Mouse (Mus musculus) heart, embryonic 13.5 days (tissue): ENCODE results near the gene Bcdin3d. TPM values are rescaled to one million over a fixed set of nuclear protein-coding genes. Genes with fewer than 3 reads are reported as not detected.

ENCODE experiments used
- ATAC-seq: fragments of 200-750 bp; cut with Nextera tagmentation; 2 replicates; pipeline ENCODE4 v1.8.0; 2017; ENCODE audit warnings: moderate TSS enrichment; ENCODE audit not compliant: insufficient number of reproducible peaks, low FRiP score, low TSS enrichment; ENCODE audit errors: extremely low read depth
- H3K27ac ChIP-seq: fragments of 300-500 bp; sonication (generic); replicated peaks from 2 replicates; pipeline ENCODE4 v1.5.1; 2015; ENCODE audit warnings: moderate library complexity, mild to moderate bottlenecking, inconsistent platforms
- H3K27me3 ChIP-seq: fragments of 300-500 bp; sonication (generic); replicated peaks from 2 replicates; pipeline ENCODE4 v1.6.1; 2015; ENCODE audit warnings: mild to moderate bottlenecking, inconsistent platforms
- H3K36me3 ChIP-seq: fragments of 300-500 bp; sonication (generic); 2 replicates; pipeline ENCODE4 v1.6.1; 2015; ENCODE audit warnings: mild to moderate bottlenecking, inconsistent platforms
- H3K4me1 ChIP-seq: fragments of 300-500 bp; sonication (generic); 2 replicates; pipeline ENCODE4 v1.6.1; 2015; ENCODE audit warnings: inconsistent platforms
- H3K4me2 ChIP-seq: fragments of 300-500 bp; sonication (generic); 2 replicates; pipeline ENCODE4 v1.6.1; 2015; ENCODE audit warnings: inconsistent platforms, mild to moderate bottlenecking, moderate library complexity
- H3K4me3 ChIP-seq: fragments of 300-500 bp; sonication (generic); 2 replicates; pipeline ENCODE4 v1.5.1; 2015; ENCODE audit warnings: moderate library complexity, mild to moderate bottlenecking, inconsistent platforms
- H3K9ac ChIP-seq: fragments of 300-500 bp; sonication (generic); 2 replicates; pipeline ENCODE4 v1.6.1; 2015; ENCODE audit warnings: inconsistent platforms, mild to moderate bottlenecking, moderate library complexity
- H3K9me3 ChIP-seq: fragments of 300-500 bp; sonication (generic); 2 replicates; pipeline ENCODE4 v1.6.1; 2016; ENCODE audit warnings: inconsistent platforms
- WGBS: fragments of 180-500 bp; shearing (Covaris S2); methylation state at CpG from one replicate; pipeline ENCODE4 v1.1.7; 2015; ENCODE audit warnings: mixed read lengths; 5-methylcytosine and 5-hydroxymethylcytosine counted together
- polyA plus RNA-seq: library from polyadenylated mRNA; unstranded; fragments of >200 nt; fragmentation: Nextera tagmentation; extraction: Ambion mirVana; gene quantifications from 2 replicates; pipeline ENCODE4 v1.2.1, GENCODE M21; 2015

Gene Bcdin3d
- polyA plus RNA-seq, 1 experiment from 2014 or later: 10.5 TPM

DNA sequence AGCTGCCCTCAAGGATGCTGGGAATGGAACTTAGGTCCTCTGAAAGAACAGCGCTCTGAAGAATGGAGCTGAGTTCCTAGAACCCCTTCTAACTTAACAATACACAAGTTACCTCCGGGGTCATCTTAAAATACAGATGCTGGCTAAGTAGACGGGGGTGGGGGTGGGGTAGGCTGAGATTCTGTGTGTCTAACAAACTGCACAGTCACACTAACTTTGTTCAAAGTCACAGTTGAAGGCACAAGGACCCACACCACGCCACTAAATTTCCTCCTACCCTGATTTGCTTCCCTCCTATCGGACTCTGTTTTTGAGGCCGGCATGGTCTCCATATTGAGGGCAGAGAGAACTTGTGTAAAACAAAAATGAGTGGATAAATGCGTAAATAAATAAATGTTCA, 1.6 kb downstream of the Bcdin3d start:
- Histone ChIP-seq H3K9me3 (no peaks in the 10 kb centered on the region), H3K27me3 (no peaks in the 10 kb centered on the region), H3K36me3 (peaks cover 19% of the 10 kb centered on the region), H3K4me2 (peak overlapping the region; percentile 85; the same call in 1 of the 2 replicates), H3K4me3 (no peak overlapping the region), H3K4me1 (peaks cover 35% of the 10 kb centered on the region), H3K9ac (no peak overlapping the region), H3K27ac (no peak overlapping the region)
- 84% methylated on average over 7 of the region's 7 CpGs for WGBS
- ATAC-seq: no peak

DNA sequence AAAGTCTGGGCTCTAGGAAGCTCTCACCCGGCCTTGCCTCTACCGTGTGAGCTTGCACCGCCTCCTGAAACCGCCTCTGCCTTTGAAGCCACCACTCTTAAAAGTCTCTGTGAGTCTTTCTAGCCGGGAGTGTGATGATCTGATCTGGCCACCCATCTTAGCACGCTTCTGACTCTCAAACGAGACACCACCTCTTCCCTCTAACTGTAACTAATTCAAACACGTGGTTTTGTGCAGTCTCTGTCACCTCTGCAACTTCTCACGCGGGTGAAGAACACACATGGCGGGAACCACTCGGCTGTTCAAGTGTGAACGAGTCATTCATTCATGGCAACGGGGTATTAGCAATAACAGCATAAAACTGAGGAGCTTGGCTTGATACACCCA, 2.9 kb downstream of the Bcdin3d start:
- H3K4me3 ChIP-seq: no peak overlapping the region
- no peaks in the 10 kb centered on the region for H3K27me3 ChIP-seq
- H3K9ac ChIP-seq: no peak overlapping the region
- peaks cover 43% of the 10 kb centered on the region for H3K4me1 ChIP-seq
- 71% methylated on average over 14 of the region's 14 CpGs for WGBS
- no peak for ATAC-seq
- peaks cover 19% of the 10 kb centered on the region for H3K36me3 ChIP-seq
- H3K27ac ChIP-seq: no peak overlapping the region
- H3K4me2 ChIP-seq: no peak overlapping the region
- no peaks in the 10 kb centered on the region for H3K9me3 ChIP-seq

DNA sequence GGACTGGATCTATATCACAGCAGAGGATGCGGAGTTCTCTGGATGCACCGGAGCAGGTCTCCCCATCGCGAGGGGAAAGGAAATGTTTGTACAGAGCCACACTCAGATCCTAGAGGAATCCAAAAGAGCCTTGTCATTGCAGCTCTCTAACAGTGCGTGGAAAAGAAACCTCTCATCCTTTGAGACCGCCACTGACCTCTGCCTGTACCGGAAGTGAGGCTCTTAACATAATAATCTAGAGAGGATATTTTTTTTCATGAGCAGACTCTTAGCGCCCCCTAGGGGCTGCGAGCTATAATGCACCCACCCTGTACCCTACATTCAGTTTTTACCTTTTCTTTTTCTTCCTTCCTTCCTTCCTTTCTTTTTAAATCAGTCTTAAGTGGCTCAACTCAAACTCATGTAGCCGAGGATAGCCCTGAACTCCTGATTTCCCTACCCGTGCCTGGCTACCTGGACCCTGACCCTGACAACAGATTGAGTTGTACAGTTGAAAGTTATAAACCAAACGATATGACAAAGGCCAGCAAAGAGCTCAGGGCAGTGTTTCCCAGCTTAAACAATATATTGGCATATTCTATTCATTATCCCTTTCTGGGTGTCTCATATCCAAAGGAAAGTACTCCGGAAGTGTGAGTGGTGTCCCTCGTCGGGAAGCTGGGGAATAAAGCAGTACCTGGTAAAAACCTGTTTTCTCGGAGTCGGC, 3.4 kb downstream of the Bcdin3d start:
- ATAC-seq: no peak; the same call in 1 of the 2 replicates
- Histone ChIP-seq H3K36me3 (peaks cover 19% of the 10 kb centered on the region), H3K4me1 (peaks cover 43% of the 10 kb centered on the region), H3K27ac (peak overlapping the region; percentile 52; the same call in 1 of the 2 replicates), H3K4me2 (peak overlapping the region; percentile 50), H3K9me3 (no peaks in the 10 kb centered on the region), H3K27me3 (no peaks in the 10 kb centered on the region), H3K9ac (peak overlapping the region; percentile 25; the same call in 1 of the 2 replicates), H3K4me3 (peak overlapping the region; percentile 13; the same call in 1 of the 2 replicates)
- 53% methylated on average over 17 of the region's 17 CpGs for WGBS

DNA sequence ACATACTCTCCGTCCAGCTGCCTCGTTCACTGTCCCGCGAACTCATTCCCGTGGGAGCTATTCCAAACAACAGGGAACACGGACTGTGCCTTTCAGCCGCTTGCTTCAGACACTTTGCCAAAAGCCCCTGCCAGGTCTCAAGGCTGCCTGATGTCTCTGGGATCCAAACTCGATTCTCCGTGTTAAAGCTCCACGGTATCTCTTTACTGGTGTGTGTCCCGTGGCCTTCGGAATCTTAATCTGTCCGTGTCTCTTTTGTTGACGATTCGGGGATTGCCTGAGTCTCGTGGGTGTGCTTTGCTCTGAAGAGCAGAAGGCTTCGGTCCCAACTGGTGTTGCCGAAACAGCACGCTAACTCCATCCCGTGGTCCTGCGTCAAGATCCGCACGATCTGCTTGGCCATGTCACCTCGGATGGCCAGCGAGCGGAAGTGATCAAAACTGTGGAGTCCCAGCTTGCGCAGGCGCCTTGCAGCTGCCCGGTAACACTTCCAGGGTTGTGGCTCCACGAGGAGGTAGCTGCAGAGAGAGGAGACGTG, 4.2 kb downstream of the Bcdin3d start:
- peak overlapping the region; percentile 52 for H3K27ac ChIP-seq
- peaks cover 43% of the 10 kb centered on the region for H3K4me1 ChIP-seq
- peak overlapping the region; percentile 50 for H3K4me2 ChIP-seq
- peaks cover 19% of the 10 kb centered on the region for H3K36me3 ChIP-seq
- no peak for ATAC-seq
- no peaks in the 10 kb centered on the region for H3K27me3 ChIP-seq
- WGBS: 81% methylated on average over 31 of the region's 31 CpGs
- H3K4me3 ChIP-seq: no peak overlapping the region
- H3K9me3 ChIP-seq: no peaks in the 10 kb centered on the region
- no peak overlapping the region; the same call in 1 of the 2 replicates for H3K9ac ChIP-seq

DNA sequence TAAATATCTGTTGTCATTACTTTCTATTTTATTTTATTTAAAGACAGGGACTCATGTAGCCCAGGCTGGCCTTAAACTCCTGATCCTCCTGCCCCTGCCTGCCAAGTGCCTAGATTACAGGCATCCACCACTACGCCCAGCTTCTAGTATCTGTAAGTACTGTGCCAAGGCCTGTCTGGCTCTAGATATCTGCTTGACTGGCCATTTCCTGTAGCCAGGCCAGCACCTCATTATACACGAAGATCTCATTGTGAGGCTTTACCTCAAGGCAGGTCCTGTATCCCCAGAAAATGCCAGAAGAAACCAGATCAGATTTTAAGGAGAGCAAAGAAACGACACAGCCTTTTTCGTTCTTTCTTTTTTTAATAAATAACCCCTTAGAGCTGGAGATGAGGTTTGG, 4.8 kb downstream of the Bcdin3d start:
- H3K4me2 ChIP-seq: no peak overlapping the region
- H3K27ac ChIP-seq: peak overlapping the region; percentile 32; the same call in 1 of the 2 replicates
- H3K9me3 ChIP-seq: no peaks in the 10 kb centered on the region

DNA sequence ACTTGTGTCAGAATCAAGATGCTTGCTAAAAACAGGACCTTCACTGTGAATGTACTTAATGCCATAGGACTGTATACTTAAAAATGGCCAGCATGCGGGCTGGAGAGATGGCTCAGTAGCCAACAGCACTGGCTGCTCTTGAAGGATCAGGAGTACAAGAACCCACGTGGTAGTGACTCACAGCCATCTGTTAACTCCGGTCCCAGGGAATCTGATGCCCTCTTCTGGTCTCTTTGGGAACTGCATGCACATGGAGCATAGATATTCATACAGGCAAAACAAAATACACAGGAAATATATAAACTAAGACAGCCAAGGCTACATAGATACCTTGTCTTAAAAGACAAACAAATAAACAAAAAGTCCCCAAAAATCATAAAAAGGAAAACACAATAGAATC, 5.5 kb downstream of the Bcdin3d start:
- peaks cover 19% of the 10 kb centered on the region for H3K36me3 ChIP-seq
- no peaks in the 10 kb centered on the region for H3K27me3 ChIP-seq
- no peak overlapping the region for H3K4me3 ChIP-seq
- peaks cover 38% of the 10 kb centered on the region for H3K4me1 ChIP-seq
- H3K9me3 ChIP-seq: no peaks in the 10 kb centered on the region
- ATAC-seq: no peak
- 38% methylated on average over 3 of the region's 3 CpGs for WGBS
- H3K27ac ChIP-seq: no peak overlapping the region
- no peak overlapping the region for H3K4me2 ChIP-seq
- no peak overlapping the region for H3K9ac ChIP-seq

More for the DNA sequence above, 4.8 kb downstream of the Bcdin3d start:
- H3K27me3 ChIP-seq: no peaks in the 10 kb centered on the region
- H3K4me1 ChIP-seq: peaks cover 39% of the 10 kb centered on the region
- no peak overlapping the region for H3K4me3 ChIP-seq
- WGBS: 81% methylated on average over 4 of the region's 4 CpGs
- peaks cover 19% of the 10 kb centered on the region for H3K36me3 ChIP-seq
- ATAC-seq: no peak
- H3K9ac ChIP-seq: peak overlapping the region; percentile 52; the same call in 1 of the 2 replicates

DNA sequence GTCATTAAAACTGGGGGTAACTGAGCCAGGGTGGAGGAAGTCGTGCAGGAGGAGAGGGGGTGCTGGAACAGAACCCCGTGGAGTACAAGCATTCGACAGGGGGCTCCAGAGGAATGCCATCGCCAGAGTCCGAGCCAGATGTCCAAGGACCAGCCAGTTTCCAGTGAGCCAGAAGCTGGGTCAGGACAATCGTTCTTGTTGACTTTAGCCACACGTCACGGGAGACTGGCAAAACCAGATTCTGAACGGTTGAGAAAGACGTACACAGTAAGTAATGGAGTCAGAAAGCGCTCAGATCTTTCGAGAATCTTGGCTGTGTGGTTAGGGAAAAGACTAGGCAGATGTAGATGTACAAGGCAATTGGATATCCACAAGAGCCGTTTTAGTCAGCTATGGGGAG, 11.3 kb downstream of the Bcdin3d start:
- H3K4me1 ChIP-seq: peaks cover 16% of the 10 kb centered on the region
- H3K4me2 ChIP-seq: no peak overlapping the region
- H3K27ac ChIP-seq: no peak overlapping the region
- no peaks in the 10 kb centered on the region for H3K27me3 ChIP-seq
- WGBS: 68% methylated on average over 13 of the region's 13 CpGs
- no peak overlapping the region for H3K4me3 ChIP-seq
- no peak overlapping the region for H3K9ac ChIP-seq
- no peaks in the 10 kb centered on the region for H3K36me3 ChIP-seq
- ATAC-seq: no peak
- H3K9me3 ChIP-seq: no peaks in the 10 kb centered on the region

DNA sequence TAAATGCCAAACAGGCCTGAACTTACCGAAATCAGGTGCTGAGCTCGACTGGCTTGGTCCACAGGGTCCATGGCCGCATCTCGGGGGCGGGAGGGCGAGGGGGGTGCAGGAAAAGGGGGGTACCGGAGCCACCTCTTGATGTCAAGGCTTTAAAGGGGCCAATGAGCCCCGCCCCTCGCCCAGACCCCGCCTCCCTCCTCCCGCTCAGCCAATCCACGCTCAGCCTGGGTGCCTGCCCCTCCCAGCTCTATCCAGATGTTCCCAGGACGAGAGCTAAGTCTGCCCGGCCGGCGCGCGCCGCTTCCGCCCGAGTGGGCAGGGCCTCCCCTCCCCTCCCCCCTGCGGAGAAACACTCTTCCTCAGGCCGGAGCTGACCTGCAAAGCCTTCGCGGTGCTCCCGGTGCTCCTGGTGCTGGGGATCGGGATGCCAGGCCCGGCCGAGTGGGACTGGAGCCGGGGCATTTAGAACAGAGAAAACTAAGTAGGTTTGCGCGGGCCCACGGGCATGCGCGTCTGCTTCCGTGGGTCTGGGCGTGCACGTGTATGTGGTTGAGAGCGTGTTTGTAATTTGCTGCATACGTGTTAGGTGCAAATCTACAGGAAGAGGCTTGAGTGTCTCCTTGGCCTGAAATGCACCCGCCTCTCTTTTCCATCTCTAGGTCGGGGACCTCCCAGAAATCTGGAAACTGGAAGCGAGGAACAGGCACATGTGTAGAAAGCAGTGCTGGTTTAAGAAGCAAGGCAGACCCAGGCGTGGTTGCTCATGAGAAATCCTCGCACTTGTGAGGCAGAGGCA, 16.7 kb downstream of the Bcdin3d start, which contains the start of gene Nckap5l:
Nckap5l (minus strand) TSS at position 143 of the 796 bp plus-strand sequence.
- peak; percentile 91 for ATAC-seq
- Histone ChIP-seq H3K9ac (peak within 1 kb of the TSS; percentile 85), H3K9me3 (no peaks in the 10 kb centered on the region), H3K27ac (peak within 1 kb of the TSS; percentile 91), H3K4me1 (peaks cover 44% of the 10 kb centered on the region), H3K4me2 (peak within 1 kb of the TSS; percentile 88), H3K4me3 (peak within 1 kb of the TSS; percentile 94), H3K27me3 (no peaks in the 10 kb centered on the region), H3K36me3 (peaks cover 17% of the 10 kb centered on the region)
- 1% methylated on average over 45 of the region's 45 CpGs for WGBS

DNA sequence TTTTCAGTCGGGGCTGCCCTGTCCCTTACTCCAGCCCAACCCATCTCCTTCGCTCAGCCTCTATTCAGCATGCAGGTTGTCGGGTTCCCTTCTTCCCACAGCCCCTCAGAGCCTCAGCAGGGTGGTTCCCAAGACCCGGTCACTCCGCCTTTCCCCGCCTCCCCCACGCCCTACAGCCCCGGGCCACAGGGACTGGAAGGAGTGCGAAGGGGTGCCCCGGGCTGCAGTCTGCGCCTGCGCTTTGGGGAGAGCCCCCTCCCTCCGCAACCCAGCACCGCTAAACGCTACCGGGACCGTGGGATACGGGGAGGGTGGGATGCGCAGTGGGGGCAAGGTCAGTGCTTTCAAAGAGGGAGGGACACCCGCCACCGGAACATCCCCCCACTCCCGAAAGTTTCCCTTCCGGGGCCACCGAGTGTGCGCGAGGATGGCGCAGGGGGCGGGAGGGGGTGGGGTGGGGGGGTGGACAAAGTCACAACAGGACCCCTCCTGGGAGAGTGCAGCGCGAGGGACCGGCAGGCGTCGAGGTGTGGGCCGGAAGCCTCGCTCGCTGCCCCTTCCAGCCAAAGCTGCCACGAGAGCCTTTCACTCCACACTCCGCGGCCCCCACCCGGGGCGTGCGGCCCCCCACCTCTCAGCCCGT, 17.4 kb downstream of the Bcdin3d start:
- under 1% methylated on average over 39 of the region's 43 CpGs for WGBS
- peak overlapping the region; percentile 91 for H3K27ac ChIP-seq
- H3K9me3 ChIP-seq: no peaks in the 10 kb centered on the region
- peak overlapping the region; percentile 88 for H3K4me2 ChIP-seq
- H3K4me3 ChIP-seq: peak overlapping the region; percentile 94
- ATAC-seq: peak; percentile 33; the same call in 1 of the 2 replicates
- peak overlapping the region; percentile 85 for H3K9ac ChIP-seq
- peaks cover 24% of the 10 kb centered on the region for H3K36me3 ChIP-seq
- H3K27me3 ChIP-seq: no peaks in the 10 kb centered on the region
- H3K4me1 ChIP-seq: peaks cover 51% of the 10 kb centered on the region

DNA sequence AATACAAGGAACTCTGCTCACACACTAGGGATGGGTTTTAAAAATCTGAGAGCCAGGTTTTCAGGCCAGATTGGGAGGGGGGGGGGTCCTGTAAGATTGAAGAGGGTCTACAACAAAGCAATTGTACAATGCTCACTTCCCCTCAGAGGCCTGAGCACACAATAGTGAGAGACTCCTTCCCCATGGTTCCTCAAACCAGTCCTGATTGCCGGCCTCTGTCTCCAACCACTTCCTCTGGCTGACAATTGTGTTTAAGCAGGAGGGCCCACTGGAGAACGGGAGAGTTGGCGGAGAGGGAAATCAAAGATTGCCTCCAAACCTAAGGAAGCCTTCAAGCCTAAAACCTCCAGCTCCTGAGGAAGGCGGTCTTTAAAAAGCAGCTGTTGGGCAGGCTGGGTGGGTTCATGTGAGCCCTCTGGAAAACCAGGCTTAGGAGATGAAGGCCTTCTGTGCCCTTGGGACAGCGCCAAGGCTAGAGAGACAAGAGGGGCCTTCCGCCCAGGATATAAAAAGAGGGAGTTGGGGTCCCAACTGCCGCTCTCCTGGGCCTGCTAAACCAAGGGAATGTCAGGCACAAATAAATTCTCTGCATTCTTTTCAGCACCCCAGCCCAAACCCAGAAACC, 18.1 kb downstream of the Bcdin3d start:
- Histone ChIP-seq H3K4me1 (peaks cover 57% of the 10 kb centered on the region), H3K27me3 (no peaks in the 10 kb centered on the region), H3K4me3 (peak overlapping the region; percentile 94), H3K9me3 (no peaks in the 10 kb centered on the region), H3K9ac (peak overlapping the region; percentile 85), H3K27ac (peak overlapping the region; percentile 91), H3K36me3 (peaks cover 31% of the 10 kb centered on the region), H3K4me2 (peak overlapping the region; percentile 88)
- WGBS: 19% methylated on average over 7 of the region's 7 CpGs
- no peak for ATAC-seq
